Mouse (Mus musculus): Measurements from ENCODE around the gene Gng7. TPM values are rescaled to one million over a fixed set of nuclear protein-coding genes. Genes with fewer than 3 reads are reported as not detected.

The Gng7 gene
- polyA plus RNA-seq, 1 experiment = not detected

- no peak for TF ChIP-seq CTCF (IDR thresholded peaks at IDR 0.05; ENCODE audit: insufficient read depth, low read depth, low read length)
- no peak for TF ChIP-seq POLR2A (IDR thresholded peaks at IDR 0.05; ENCODE audit: insufficient read depth, low read depth, low read length)
- WGBS = 91% methylated on average over 6 of the region's 6 CpGs
- Histone ChIP-seq H3K27ac (ENCODE audit: insufficient read depth, low read depth, low read length) (no peak overlapping the region), H3K4me3 (ENCODE audit: insufficient read depth, low read depth, low read length) (no peak overlapping the region), H3K4me1 (ENCODE audit: control insufficient read depth, insufficient read depth, low read length) (peaks cover 15% of the 10 kb centered on the region)
Observed at GRCm38 (mm10) chr10:80956901-80957300, 57.8 kb downstream of the Gng7 start.

GRCm38 (mm10) chr10:80956385-80956784 lies 58.4 kb downstream of the Gng7 start:
- Histone ChIP-seq H3K4me1 (ENCODE audit: control insufficient read depth, insufficient read depth, low read length) (peaks cover 15% of the 10 kb centered on the region), H3K4me3 (ENCODE audit: insufficient read depth, low read depth, low read length) (no peak overlapping the region), H3K27ac (ENCODE audit: insufficient read depth, low read depth, low read length) (no peak overlapping the region)
- TF ChIP-seq POLR2A (IDR thresholded peaks at IDR 0.05; ENCODE audit: insufficient read depth, low read depth, low read length) (no peak), CTCF (IDR thresholded peaks at IDR 0.05; ENCODE audit: insufficient read depth, low read depth, low read length) (no peak)
- 94% methylated on average over 8 of the region's 8 CpGs for WGBS

DNA sequence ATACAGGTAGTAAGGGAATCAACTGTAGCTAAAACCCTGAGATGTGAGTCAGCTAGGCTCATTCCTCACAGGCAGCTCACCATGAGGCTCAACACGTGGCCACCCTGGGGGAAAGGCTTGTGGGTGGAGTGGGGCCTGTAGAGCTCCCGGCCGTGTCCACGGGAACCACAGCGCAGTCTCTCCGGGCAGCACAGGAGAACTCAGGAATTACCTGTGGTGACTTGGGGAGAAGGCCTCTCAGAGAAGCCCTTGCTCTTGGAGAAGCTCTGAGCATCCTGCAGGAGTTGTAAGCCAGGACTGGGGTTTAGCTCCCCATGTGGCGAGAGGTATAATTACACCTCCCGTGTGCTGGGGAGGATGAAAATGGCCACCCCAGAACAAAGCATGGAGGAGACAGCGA lies 59.2 kb downstream of the Gng7 start:
- Histone ChIP-seq H3K27ac (ENCODE audit: insufficient read depth, low read depth, low read length) (no peak overlapping the region), H3K4me3 (ENCODE audit: insufficient read depth, low read depth, low read length) (no peak overlapping the region), H3K4me1 (ENCODE audit: control insufficient read depth, insufficient read depth, low read length) (peaks cover 12% of the 10 kb centered on the region)
- 12% methylated on average over 9 of the region's 9 CpGs for WGBS
- TF ChIP-seq CTCF (IDR thresholded peaks at IDR 0.05; ENCODE audit: insufficient read depth, low read depth, low read length) (no peak; the same call in 1 of the 2 replicates), POLR2A (IDR thresholded peaks at IDR 0.05; ENCODE audit: insufficient read depth, low read depth, low read length) (no peak)

DNA sequence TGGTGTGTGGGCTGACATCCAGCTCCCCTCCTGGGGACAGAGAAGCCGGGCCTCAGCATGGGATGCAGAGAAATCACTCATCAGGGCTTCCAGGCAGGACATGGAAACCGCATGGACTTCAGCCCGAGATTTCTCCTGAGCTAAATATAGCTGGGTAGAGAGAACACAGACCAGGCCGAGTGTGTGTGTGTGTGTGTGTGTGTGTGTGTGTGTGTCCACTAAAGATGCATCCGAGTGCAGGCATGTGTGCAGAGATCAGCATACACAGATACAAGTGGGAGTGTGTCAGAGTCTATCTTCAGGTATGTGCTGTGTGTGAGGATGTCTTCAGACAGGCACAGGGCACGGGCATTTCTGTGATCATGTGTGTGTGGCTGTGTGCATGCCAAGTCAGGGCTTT lies 59.9 kb downstream of the Gng7 start:
- no peak overlapping the region for H3K27ac ChIP-seq (ENCODE audit: insufficient read depth, low read depth, low read length)
- TF ChIP-seq CTCF (IDR thresholded peaks at IDR 0.05; ENCODE audit: insufficient read depth, low read depth, low read length) (no peak), POLR2A (IDR thresholded peaks at IDR 0.05; ENCODE audit: insufficient read depth, low read depth, low read length) (no peak)
- 65% methylated on average over 6 of the region's 6 CpGs for WGBS
- peaks cover 12% of the 10 kb centered on the region for H3K4me1 ChIP-seq (ENCODE audit: control insufficient read depth, insufficient read depth, low read length)
- H3K4me3 ChIP-seq (ENCODE audit: insufficient read depth, low read depth, low read length) = no peak overlapping the region

GRCm38 (mm10) chr10:80954415-80954814 lies 60.3 kb downstream of the Gng7 start:
- H3K27ac ChIP-seq (ENCODE audit: insufficient read depth, low read depth, low read length) = no peak overlapping the region
- no peak overlapping the region for H3K4me3 ChIP-seq (ENCODE audit: insufficient read depth, low read depth, low read length)
- H3K4me1 ChIP-seq (ENCODE audit: control insufficient read depth, insufficient read depth, low read length) = peaks cover 15% of the 10 kb centered on the region
- 74% methylated on average over 13 of the region's 13 CpGs for WGBS
- no peak for TF ChIP-seq POLR2A (IDR thresholded peaks at IDR 0.05; ENCODE audit: insufficient read depth, low read depth, low read length)

- Histone ChIP-seq H3K4me1 (ENCODE audit: control insufficient read depth, insufficient read depth, low read length) (peaks cover 27% of the 10 kb centered on the region), H3K4me3 (ENCODE audit: insufficient read depth, low read depth, low read length) (no peak overlapping the region), H3K27ac (ENCODE audit: insufficient read depth, low read depth, low read length) (no peak overlapping the region)
- WGBS = 88% methylated on average over 15 of the region's 15 CpGs
- TF ChIP-seq CTCF (IDR thresholded peaks at IDR 0.05; ENCODE audit: insufficient read depth, low read depth, low read length) (no peak), POLR2A (IDR thresholded peaks at IDR 0.05; ENCODE audit: insufficient read depth, low read depth, low read length) (no peak)
Observed at GRCm38 (mm10) chr10:80952449-80952848, 62.3 kb downstream of the Gng7 start.

DNA sequence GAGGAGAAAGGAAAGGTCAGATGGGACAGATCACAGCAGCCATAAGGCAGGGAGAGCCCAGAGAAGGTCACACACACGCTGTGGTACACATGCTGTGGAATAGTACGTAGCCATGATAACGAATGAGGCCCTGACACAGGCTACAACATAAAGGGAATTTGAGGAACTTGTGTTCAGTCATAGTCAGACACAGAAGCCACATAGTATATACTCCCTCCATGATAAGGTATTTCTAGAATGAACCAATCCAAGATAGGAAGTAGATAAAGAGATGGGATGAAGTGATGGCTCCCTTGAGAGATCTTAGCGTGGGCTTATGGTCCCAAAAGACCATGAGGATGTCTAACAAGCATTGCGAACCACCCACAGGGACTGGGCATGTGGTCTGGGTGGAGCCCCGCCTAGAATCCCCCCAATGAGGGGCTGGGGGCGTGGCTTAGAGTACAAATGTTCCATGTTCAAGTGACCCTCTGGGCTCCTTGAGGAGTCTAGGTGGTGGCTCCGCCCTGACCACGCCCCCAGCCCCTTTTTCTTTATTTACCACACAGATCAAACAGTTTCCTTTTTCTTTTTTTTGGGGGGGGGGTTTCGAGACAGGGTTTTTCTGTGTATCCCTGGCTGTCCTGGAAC lies 62.9 kb downstream of the Gng7 start:
- WGBS = 79% methylated on average over 10 of the region's 10 CpGs
- no peak for TF ChIP-seq CTCF (IDR thresholded peaks at IDR 0.05; ENCODE audit: insufficient read depth, low read depth, low read length)
- no peak for TF ChIP-seq POLR2A (IDR thresholded peaks at IDR 0.05; ENCODE audit: insufficient read depth, low read depth, low read length)

DNA sequence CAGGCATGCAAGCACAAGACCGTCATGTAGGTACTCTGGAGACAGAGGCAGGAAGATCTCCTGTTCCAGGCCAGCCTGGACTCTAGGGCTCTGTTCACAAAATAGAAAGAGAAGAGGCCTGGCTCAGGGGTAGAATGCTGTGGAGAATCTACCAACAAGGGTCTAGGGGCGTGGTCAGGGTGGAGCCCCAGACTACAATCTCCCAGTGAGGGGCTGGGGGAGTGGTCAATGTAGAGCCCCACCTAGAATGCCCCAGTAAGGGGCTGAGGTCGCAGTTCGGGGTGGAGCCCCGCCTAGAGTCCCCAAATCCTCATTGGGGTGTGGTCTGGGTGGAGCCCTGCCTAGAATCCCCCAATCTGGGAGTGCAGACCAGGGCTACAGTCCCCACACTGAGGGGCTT lies 64.4 kb downstream of the Gng7 start:
- peaks cover 29% of the 10 kb centered on the region for H3K4me1 ChIP-seq (ENCODE audit: control insufficient read depth, insufficient read depth, low read length)
- WGBS = 47% methylated on average over 5 of the region's 5 CpGs

More for the DNA sequence above, 62.9 kb downstream of the Gng7 start:
- no peak overlapping the region for H3K27ac ChIP-seq (ENCODE audit: insufficient read depth, low read depth, low read length)
- H3K4me1 ChIP-seq (ENCODE audit: control insufficient read depth, insufficient read depth, low read length) = peaks cover 32% of the 10 kb centered on the region
- H3K4me3 ChIP-seq (ENCODE audit: insufficient read depth, low read depth, low read length) = no peak overlapping the region

DNA sequence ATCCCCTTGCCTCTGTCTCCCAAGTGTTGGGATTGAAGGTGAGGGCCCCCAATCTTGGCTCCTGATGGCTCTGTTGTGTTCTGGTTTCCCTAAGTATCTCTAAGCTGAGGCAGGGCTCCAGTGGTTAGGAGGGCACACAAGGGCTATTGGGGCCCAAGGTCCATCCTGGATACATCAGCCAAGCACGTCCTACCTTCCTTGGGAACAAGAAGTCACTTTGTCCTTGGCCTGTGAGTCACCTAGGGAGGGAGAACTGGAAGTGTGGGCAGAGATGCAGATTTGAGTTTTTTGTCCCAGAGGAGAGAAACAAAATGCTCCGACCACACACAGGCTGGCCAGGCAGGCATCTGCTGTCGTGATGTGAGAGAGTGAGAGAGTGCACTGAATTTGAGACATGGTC lies 65.7 kb downstream of the Gng7 start:
- Histone ChIP-seq H3K4me1 (ENCODE audit: control insufficient read depth, insufficient read depth, low read length) (peaks cover 23% of the 10 kb centered on the region), H3K4me3 (ENCODE audit: insufficient read depth, low read depth, low read length) (no peak overlapping the region), H3K27ac (ENCODE audit: insufficient read depth, low read depth, low read length) (no peak overlapping the region)
- WGBS = 62% methylated on average over 3 of the region's 3 CpGs
- TF ChIP-seq CTCF (IDR thresholded peaks at IDR 0.05; ENCODE audit: insufficient read depth, low read depth, low read length) (no peak), POLR2A (IDR thresholded peaks at IDR 0.05; ENCODE audit: insufficient read depth, low read depth, low read length) (no peak)

More for the DNA sequence above, 64.4 kb downstream of the Gng7 start:
- Histone ChIP-seq H3K27ac (ENCODE audit: insufficient read depth, low read depth, low read length) (no peak overlapping the region), H3K4me3 (ENCODE audit: insufficient read depth, low read depth, low read length) (no peak overlapping the region)
- TF ChIP-seq POLR2A (IDR thresholded peaks at IDR 0.05; ENCODE audit: insufficient read depth, low read depth, low read length) (no peak), CTCF (IDR thresholded peaks at IDR 0.05; ENCODE audit: insufficient read depth, low read depth, low read length) (no peak)

- TF ChIP-seq CTCF (IDR thresholded peaks at IDR 0.05; ENCODE audit: insufficient read depth, low read depth, low read length) (no peak), POLR2A (IDR thresholded peaks at IDR 0.05; ENCODE audit: insufficient read depth, low read depth, low read length) (no peak)
- Histone ChIP-seq H3K4me3 (ENCODE audit: insufficient read depth, low read depth, low read length) (no peak overlapping the region), H3K27ac (ENCODE audit: insufficient read depth, low read depth, low read length) (no peak overlapping the region), H3K4me1 (ENCODE audit: control insufficient read depth, insufficient read depth, low read length) (peaks cover 23% of the 10 kb centered on the region)
- WGBS = 21% methylated on average over 6 of the region's 6 CpGs
Observed at GRCm38 (mm10) chr10:80948570-80948969, 66.2 kb downstream of the Gng7 start.

Measured in olfactory bulb, adult 2 months (tissue).